Mouse (Mus musculus): ENCODE results near the gene Mfsd12.

- TF ChIP-seq CTCF (IDR thresholded peaks at IDR 0.05; ENCODE audit: low read depth, low read length) (no peak), POLR2A (IDR thresholded peaks at IDR 0.05; ENCODE audit: borderline replicate concordance, low read depth, low read length) (no peak)
Observed at GRCm38 (mm10) chr10:81363436-81364346, 6.4 kb downstream of the Mfsd12 start.

Data from bone marrow macrophage, adult 2 months (primary cell).